Mouse (Mus musculus) E14TG2a.4 (cell line): ENCODE results near the gene Schip1.

Experiments
- CTCF ChIP-seq: conservative IDR thresholded peaks from 2 replicates; pipeline ENCODE4 v1.5.1; 2014; ENCODE audit warnings: low read length
- NANOG ChIP-seq: IDR thresholded peaks from 2 replicates; pipeline ENCODE4 v1.6.1; 2014; ENCODE audit warnings: borderline replicate concordance, low read length, mixed read lengths

- TF ChIP-seq CTCF = no peak
- no peak for TF ChIP-seq NANOG
Measured at GRCm38 (mm10) chr3:68495736-68496242, 431.2 kb downstream of the Schip1 start.
